Mouse (Mus musculus): ENCODE measurements around the gene Gpr156. TPM values are rescaled to one million over a fixed set of nuclear protein-coding genes. Genes with fewer than 3 reads are reported as not detected.

The Gpr156 gene
- polyA plus RNA-seq, 1 experiment from 2014 or later, result 0.09 TPM

DNA sequence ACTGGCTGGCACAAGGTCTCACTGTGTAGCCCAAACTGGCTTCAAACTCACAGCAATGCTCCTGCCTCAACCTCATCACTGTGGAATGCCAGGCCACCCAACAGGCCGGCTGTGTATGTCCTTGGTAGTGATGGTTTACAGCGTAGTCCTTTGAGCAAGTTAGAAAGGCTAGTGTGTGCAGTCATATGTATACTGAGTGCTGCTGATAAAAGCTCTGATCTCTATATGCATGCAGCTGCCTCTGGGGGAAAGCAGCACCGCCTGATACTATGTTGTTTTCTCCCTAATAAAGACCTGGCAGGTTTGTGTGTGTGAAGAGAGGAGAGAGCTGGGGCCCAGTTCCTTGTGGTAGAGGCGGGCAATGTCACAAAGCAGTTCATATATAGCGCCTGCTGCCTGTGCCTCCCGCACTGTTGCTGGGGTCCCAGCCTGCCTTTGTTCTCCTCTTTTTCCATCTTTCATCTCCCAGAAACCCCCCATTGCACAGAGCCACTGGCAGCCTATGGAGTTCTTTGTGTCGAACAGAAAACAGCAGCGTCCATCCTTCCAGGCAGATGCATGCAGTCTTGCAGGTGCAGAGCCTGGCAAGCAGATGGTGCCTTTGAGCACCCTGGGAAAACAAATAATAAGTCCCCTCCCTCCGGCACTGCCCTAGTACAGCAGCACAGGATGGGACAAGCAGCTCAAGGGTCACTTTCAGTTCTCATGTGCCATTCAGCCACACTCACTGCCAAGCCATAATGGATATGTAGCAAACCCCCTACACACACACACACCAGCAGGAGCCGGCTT lies 74.5 kb downstream of the Gpr156 start:
- peak; percentile 80 for ATAC-seq
- TF ChIP-seq CTCF (IDR thresholded peaks at IDR 0.05; ENCODE audit: low read depth), result peak; percentile 71
- WGBS, result 31% methylated on average over 10 of the region's 10 CpGs
- H3K9ac ChIP-seq (ENCODE audit: low read depth, low read length), result no peak overlapping the region
- H3K4me1 ChIP-seq (replicated peaks; ENCODE audit: control insufficient read depth, insufficient read depth, low read length), result no peaks in the 10 kb centered on the region
- H3K36me3 ChIP-seq (ENCODE audit: control insufficient read depth, insufficient read depth), result no peaks in the 10 kb centered on the region
- H3K4me3 ChIP-seq (ENCODE audit: low read depth, low read length), result no peak overlapping the region
- H3K27ac ChIP-seq (ENCODE audit: low read depth, low read length), result peak overlapping the region; percentile 46; the same call in 1 of the 2 replicates
- no peaks in the 10 kb centered on the region for H3K9me3 ChIP-seq (ENCODE audit: control insufficient read depth)
- H3K27me3 ChIP-seq (replicated peaks; ENCODE audit: control insufficient read depth, insufficient read depth, low read length), result no peaks in the 10 kb centered on the region
- H3K4me2 ChIP-seq (replicated peaks; ENCODE audit: low read depth), result peak overlapping the region; percentile 28

GRCm38 (mm10) chr16:37992806-37993205 lies 76.5 kb downstream of the Gpr156 start:
- TF ChIP-seq CTCF (IDR thresholded peaks at IDR 0.05; ENCODE audit: low read depth), result no peak
- Histone ChIP-seq H3K9me3 (ENCODE audit: control insufficient read depth) (no peaks in the 10 kb centered on the region), H3K36me3 (ENCODE audit: control insufficient read depth, insufficient read depth) (no peaks in the 10 kb centered on the region), H3K27me3 (replicated peaks; ENCODE audit: control insufficient read depth, insufficient read depth, low read length) (no peaks in the 10 kb centered on the region), H3K9ac (ENCODE audit: low read depth, low read length) (no peak overlapping the region), H3K4me3 (ENCODE audit: low read depth, low read length) (no peak overlapping the region), H3K27ac (ENCODE audit: low read depth, low read length) (no peak overlapping the region), H3K4me1 (replicated peaks; ENCODE audit: control insufficient read depth, insufficient read depth, low read length) (no peaks in the 10 kb centered on the region), H3K4me2 (replicated peaks; ENCODE audit: low read depth) (no peak overlapping the region)
- no peak for ATAC-seq
- WGBS, result 51% methylated on average over 8 of the region's 8 CpGs

- no peak overlapping the region for H3K27ac ChIP-seq (ENCODE audit: low read depth, low read length)
- H3K9me3 ChIP-seq (ENCODE audit: control insufficient read depth), result no peaks in the 10 kb centered on the region
- no peaks in the 10 kb centered on the region for H3K4me1 ChIP-seq (replicated peaks; ENCODE audit: control insufficient read depth, insufficient read depth, low read length)
- peak overlapping the region; percentile 38; the same call in 1 of the 2 replicates for H3K4me2 ChIP-seq (replicated peaks; ENCODE audit: low read depth)
- 14% methylated on average over 12 of the region's 12 CpGs for WGBS
- no peaks in the 10 kb centered on the region for H3K36me3 ChIP-seq (ENCODE audit: control insufficient read depth, insufficient read depth)
- no peak overlapping the region for H3K4me3 ChIP-seq (ENCODE audit: low read depth, low read length)
- no peak overlapping the region for H3K9ac ChIP-seq (ENCODE audit: low read depth, low read length)
- TF ChIP-seq CTCF (IDR thresholded peaks at IDR 0.05; ENCODE audit: low read depth), result peak; percentile 90
- no peaks in the 10 kb centered on the region for H3K27me3 ChIP-seq (replicated peaks; ENCODE audit: control insufficient read depth, insufficient read depth, low read length)
- ATAC-seq, result peak; percentile 48
These were observed 78.4 kb downstream of the Gpr156 start for GRCm38 (mm10) chr16:37994647-37995046.

- Histone ChIP-seq H3K27me3 (replicated peaks; ENCODE audit: control insufficient read depth, insufficient read depth, low read length) (no peaks in the 10 kb centered on the region), H3K9me3 (ENCODE audit: control insufficient read depth) (no peaks in the 10 kb centered on the region), H3K4me2 (replicated peaks; ENCODE audit: low read depth) (no peak overlapping the region), H3K4me3 (ENCODE audit: low read depth, low read length) (no peak overlapping the region), H3K36me3 (ENCODE audit: control insufficient read depth, insufficient read depth) (no peaks in the 10 kb centered on the region), H3K27ac (ENCODE audit: low read depth, low read length) (no peak overlapping the region), H3K4me1 (replicated peaks; ENCODE audit: control insufficient read depth, insufficient read depth, low read length) (no peaks in the 10 kb centered on the region), H3K9ac (ENCODE audit: low read depth, low read length) (no peak overlapping the region)
- no peak for ATAC-seq
- 53% methylated on average over 4 of the region's 4 CpGs for WGBS
- TF ChIP-seq CTCF (IDR thresholded peaks at IDR 0.05; ENCODE audit: low read depth), result no peak
These were observed 81.5 kb downstream of the Gpr156 start for GRCm38 (mm10) chr16:37997771-37998170.

- no peak for ATAC-seq
- no peak for TF ChIP-seq CTCF (IDR thresholded peaks at IDR 0.05; ENCODE audit: low read depth)
- Histone ChIP-seq H3K27me3 (replicated peaks; ENCODE audit: control insufficient read depth, insufficient read depth, low read length) (no peaks in the 10 kb centered on the region), H3K4me3 (ENCODE audit: low read depth, low read length) (no peak overlapping the region), H3K4me2 (replicated peaks; ENCODE audit: low read depth) (no peak overlapping the region), H3K9ac (ENCODE audit: low read depth, low read length) (no peak overlapping the region), H3K27ac (ENCODE audit: low read depth, low read length) (no peak overlapping the region), H3K4me1 (replicated peaks; ENCODE audit: control insufficient read depth, insufficient read depth, low read length) (no peaks in the 10 kb centered on the region), H3K9me3 (ENCODE audit: control insufficient read depth) (no peaks in the 10 kb centered on the region), H3K36me3 (ENCODE audit: control insufficient read depth, insufficient read depth) (no peaks in the 10 kb centered on the region)
- 90% methylated on average over 1 of the region's 1 CpGs for WGBS
These were observed 83.5 kb downstream of the Gpr156 start for GRCm38 (mm10) chr16:37999762-38000161.

DNA sequence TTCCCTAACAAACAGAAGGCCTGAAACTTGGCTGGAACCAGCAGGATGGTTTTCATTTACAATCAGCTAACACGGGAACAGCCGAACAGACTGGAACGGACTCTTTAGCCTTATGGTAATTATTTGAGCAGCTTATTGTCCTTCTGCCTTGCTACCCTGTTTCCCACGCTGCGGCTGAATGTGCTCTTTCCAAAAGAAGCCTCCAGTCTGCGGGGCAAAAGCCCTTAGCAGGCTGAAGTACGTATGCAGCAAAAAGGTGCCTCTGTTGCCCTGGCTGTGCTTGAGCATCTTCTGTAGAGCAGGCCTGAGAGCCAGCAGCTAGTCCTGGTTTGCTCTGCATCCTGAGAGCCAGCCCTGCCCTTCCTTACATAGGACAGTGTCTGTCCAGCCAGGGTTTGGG lies 83.9 kb downstream of the Gpr156 start:
- no peak overlapping the region for H3K27ac ChIP-seq (ENCODE audit: low read depth, low read length)
- no peaks in the 10 kb centered on the region for H3K36me3 ChIP-seq (ENCODE audit: control insufficient read depth, insufficient read depth)
- no peak for TF ChIP-seq CTCF (IDR thresholded peaks at IDR 0.05; ENCODE audit: low read depth)
- WGBS, result 73% methylated on average over 7 of the region's 7 CpGs
- no peak overlapping the region for H3K4me3 ChIP-seq (ENCODE audit: low read depth, low read length)
- no peak overlapping the region for H3K9ac ChIP-seq (ENCODE audit: low read depth, low read length)
- H3K4me1 ChIP-seq (replicated peaks; ENCODE audit: control insufficient read depth, insufficient read depth, low read length), result no peaks in the 10 kb centered on the region
- no peak overlapping the region for H3K4me2 ChIP-seq (replicated peaks; ENCODE audit: low read depth)
- no peak for ATAC-seq
- H3K9me3 ChIP-seq (ENCODE audit: control insufficient read depth), result no peaks in the 10 kb centered on the region
- H3K27me3 ChIP-seq (replicated peaks; ENCODE audit: control insufficient read depth, insufficient read depth, low read length), result no peaks in the 10 kb centered on the region

All from intestine, postnatal 0 days (tissue).